Mouse (Mus musculus) lung, postnatal 0 days (tissue): ENCODE data around the gene Fanca.

Experiments used
- CTCF ChIP-seq: IDR thresholded peaks from 2 replicates; pipeline ENCODE4 v1.5.1; 2016; ENCODE audit warnings: antibody characterized with exemption, mild to moderate bottlenecking
- EP300 ChIP-seq: IDR thresholded peaks from 2 replicates; pipeline ENCODE4 v1.6.1; 2016; ENCODE audit warnings: antibody characterized with exemption, mild to moderate bottlenecking, control low read depth

- TF ChIP-seq CTCF (no peak), EP300 (no peak)
Measured at GRCm38 (mm10) chr8:123331810-123332209, 13.4 kb upstream of the Fanca start.
